Mouse (Mus musculus) right cerebral cortex, postnatal 25 days (tissue): ENCODE measurements around the gene Xylt1.

Source experiments
- DNase-seq: peaks from one replicate; pipeline ENCODE4 v3.0.0; 2022

Xylt1 gene

GRCm38 (mm10) chr7:117397877-117398276 lies 17.1 kb downstream of the Xylt1 start:
- no peak for DNase-seq

- DNase-seq: no peak
These were observed 19.2 kb downstream of the Xylt1 start for GRCm38 (mm10) chr7:117399971-117400370.

- DNase-seq: no peak
These were observed 20.8 kb downstream of the Xylt1 start for GRCm38 (mm10) chr7:117401581-117401980.

- no peak for DNase-seq
These were observed 25.6 kb downstream of the Xylt1 start for GRCm38 (mm10) chr7:117406336-117406735.

GRCm38 (mm10) chr7:117409268-117409988 lies 28.6 kb downstream of the Xylt1 start:
- no peak for DNase-seq

- DNase-seq: no peak
These were observed 31.1 kb downstream of the Xylt1 start for GRCm38 (mm10) chr7:117411874-117412273.

- DNase-seq: peak; percentile 26
These were observed 31.6 kb downstream of the Xylt1 start for GRCm38 (mm10) chr7:117412405-117412804.

- peak; percentile 57 for DNase-seq
These were observed 33.7 kb downstream of the Xylt1 start for GRCm38 (mm10) chr7:117414341-117415008.

- no peak for DNase-seq
These were observed 34.2 kb downstream of the Xylt1 start for GRCm38 (mm10) chr7:117415009-117415363.

- DNase-seq: no peak
These were observed 38.3 kb downstream of the Xylt1 start for GRCm38 (mm10) chr7:117419041-117419440.

GRCm38 (mm10) chr7:117419846-117420245 lies 39.1 kb downstream of the Xylt1 start:
- no peak for DNase-seq

GRCm38 (mm10) chr7:117420301-117420700 lies 39.5 kb downstream of the Xylt1 start:
- no peak for DNase-seq

GRCm38 (mm10) chr7:117420836-117421566 lies 40.2 kb downstream of the Xylt1 start:
- no peak for DNase-seq

- DNase-seq: no peak
These were observed 44.1 kb downstream of the Xylt1 start for GRCm38 (mm10) chr7:117424841-117425240.

- no peak for DNase-seq
These were observed 45.6 kb downstream of the Xylt1 start for GRCm38 (mm10) chr7:117426366-117426765.

- no peak for DNase-seq
These were observed 48.0 kb downstream of the Xylt1 start for GRCm38 (mm10) chr7:117428690-117429224.

GRCm38 (mm10) chr7:117429483-117429882 lies 48.7 kb downstream of the Xylt1 start:
- no peak for DNase-seq

- no peak for DNase-seq
These were observed 49.1 kb downstream of the Xylt1 start for GRCm38 (mm10) chr7:117429895-117430294.

- DNase-seq: no peak
These were observed 49.7 kb downstream of the Xylt1 start for GRCm38 (mm10) chr7:117430361-117430935.

- peak; percentile 45 for DNase-seq
These were observed 52.9 kb downstream of the Xylt1 start for GRCm38 (mm10) chr7:117433641-117434040.

- DNase-seq: no peak
These were observed 54.3 kb downstream of the Xylt1 start for GRCm38 (mm10) chr7:117435091-117435490.

GRCm38 (mm10) chr7:117435730-117436441 lies 55.1 kb downstream of the Xylt1 start:
- DNase-seq: peak; percentile 60

GRCm38 (mm10) chr7:117436892-117437291 lies 56.1 kb downstream of the Xylt1 start:
- DNase-seq: peak; percentile 38
